Mouse (Mus musculus) frontal cortex, postnatal 36 days (tissue): ENCODE data around the gene Trim60.
A peak's percentile ranks its signal among the peaks of the same experiment; 100 is the strongest.
"Not testable (repeated sequence)": the region's sequence is repeated elsewhere in the genome, so short reads cannot be mapped to it uniquely, and the experiment has no call there.

Source experiments
- DNase-seq, 2 experiments: peaks; one replicate each; pipeline ENCODE4 v3.0.0; 2022; ENCODE audit warnings: low spot score in 2 of 2

Gene Trim60

DNA sequence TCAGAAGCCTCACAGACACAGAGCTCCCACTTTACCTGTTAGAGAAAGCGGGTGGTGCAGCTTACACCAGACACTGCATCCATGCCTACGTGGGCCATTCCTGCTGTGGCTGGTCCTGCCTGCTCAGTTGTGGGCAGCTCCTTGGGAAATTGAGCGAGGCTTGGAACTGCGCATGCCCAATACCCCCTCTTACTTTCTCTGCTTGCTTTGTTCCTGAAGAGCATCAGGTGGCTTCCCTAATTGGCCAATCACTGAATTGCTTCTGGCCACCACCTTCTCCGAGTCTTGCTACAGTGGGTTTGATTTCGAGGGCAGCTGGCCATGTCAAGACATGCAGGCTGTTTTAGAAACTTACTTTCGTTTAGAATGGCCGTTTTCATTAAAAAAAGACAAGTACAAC, at the start of gene Trim60, which contains the start of gene Trim61:
Gene Trim60 (minus strand): TSS at position 162 of the 400 bp plus-strand sequence.
Gene Trim61 (minus strand): TSS at position 101 of the 400 bp plus-strand sequence.
- no peak for DNase-seq

DNA sequence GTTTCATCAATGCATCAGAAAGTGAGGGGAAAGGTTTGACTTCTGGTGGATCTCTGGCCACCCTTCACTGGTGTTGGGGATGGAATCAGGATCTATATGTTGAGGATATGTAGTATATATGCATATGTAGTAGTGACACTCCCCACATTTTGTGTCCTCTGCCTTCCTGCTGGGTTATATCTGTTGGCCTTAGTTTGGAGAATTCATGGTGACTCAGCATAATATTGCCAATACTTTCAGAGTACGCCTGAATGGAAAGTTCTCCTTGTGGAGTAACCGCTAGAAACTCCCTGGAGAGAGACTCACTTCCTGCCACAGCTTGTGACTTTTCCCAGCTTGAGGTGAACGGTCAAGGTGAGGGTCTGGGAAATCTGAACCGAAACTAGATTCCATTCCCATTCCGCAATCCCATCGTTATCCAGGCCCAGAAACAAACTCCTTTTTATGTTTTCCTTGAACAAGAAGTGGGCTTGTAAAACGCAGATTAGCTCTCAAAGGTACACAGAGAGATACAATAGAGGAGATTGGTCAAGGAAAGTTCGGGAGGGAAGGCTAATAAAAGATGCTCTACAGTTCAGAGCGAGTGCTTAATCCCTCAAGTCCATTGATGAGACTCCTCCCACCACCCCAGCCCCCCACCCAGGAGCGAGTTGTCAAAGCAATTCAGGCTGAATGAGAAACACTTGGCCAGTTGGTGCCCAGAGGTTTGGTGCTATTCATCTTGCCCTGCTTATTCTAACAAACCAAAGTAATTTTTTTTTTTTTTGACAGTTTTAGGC, 49.5 kb upstream of the Trim60 start:
- DNase-seq, result no peak

DNA sequence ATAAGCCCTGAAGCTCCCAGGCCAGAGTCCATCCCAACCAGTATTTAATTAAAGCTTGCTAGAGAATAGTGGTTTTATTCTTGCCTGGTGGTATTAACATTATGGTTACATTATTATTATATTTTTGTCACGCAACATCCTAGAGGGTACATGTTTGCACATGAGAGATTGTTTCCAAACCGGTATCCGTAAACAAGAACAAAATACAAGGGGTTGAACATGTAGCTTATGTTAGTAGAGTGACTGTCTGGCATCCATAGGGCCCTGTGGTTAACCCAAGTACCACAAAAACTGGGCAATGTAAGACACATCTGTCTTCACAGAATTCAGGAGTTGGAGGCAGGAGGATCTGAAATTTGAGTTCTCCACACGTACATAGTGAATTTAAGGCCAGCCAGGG, 48.6 kb upstream of the Trim60 start:
- DNase-seq, result no peak

- DNase-seq, result no peak
These were observed 47.2 kb upstream of the Trim60 start for GRCm38 (mm10) chr8:65065622-65066021.

- DNase-seq, result no peak
These were observed 45.7 kb upstream of the Trim60 start for GRCm38 (mm10) chr8:65064071-65064470.

GRCm38 (mm10) chr8:65062195-65062594, 43.8 kb upstream of the Trim60 start:
- no peak for DNase-seq

GRCm38 (mm10) chr8:65056722-65057121, 38.3 kb upstream of the Trim60 start:
- no peak for DNase-seq

- DNase-seq, result no peak
These were observed 35.6 kb upstream of the Trim60 start for GRCm38 (mm10) chr8:65053968-65054367.

DNA sequence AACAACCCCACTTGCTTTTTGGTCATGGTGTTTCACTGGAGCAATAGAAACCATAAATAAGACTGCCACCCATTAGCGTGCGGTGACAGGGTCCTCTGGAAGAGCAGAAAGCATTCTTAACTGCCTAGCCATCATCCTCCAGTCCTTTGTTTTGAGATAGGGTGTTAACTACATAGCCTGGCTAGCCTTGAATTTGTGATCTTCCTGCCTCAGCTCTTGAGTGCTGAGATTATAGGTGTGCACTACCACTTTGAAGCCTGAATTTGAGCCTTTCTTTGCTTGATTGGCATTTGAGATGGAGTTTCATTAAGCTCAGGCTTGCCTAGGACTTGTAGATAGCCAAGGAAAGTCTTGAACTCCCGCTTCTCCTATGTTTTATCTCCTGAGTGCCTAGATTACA, 35.2 kb upstream of the Trim60 start:
- DNase-seq, result no peak

DNA sequence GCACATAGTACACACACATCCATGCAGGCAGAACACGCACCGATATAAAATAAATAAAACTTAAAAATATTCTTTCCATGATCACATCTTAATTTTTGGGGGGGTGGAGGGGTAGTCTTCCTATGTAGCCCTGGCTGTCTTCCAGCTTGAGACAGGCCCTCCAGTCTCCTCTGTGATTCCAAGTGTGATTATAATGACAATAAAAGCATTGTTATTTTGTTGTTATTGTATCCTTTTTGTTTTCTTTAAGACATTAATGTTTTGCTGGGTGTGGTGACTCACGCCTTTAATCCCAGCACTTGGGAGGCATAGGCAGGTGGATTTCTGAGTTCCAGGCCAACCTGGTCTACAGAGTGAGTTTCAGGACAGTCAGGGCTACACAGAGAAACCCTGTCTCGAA, 29.4 kb upstream of the Trim60 start:
- DNase-seq, result no peak

GRCm38 (mm10) chr8:65047193-65047592, 28.8 kb upstream of the Trim60 start:
- no peak for DNase-seq

DNA sequence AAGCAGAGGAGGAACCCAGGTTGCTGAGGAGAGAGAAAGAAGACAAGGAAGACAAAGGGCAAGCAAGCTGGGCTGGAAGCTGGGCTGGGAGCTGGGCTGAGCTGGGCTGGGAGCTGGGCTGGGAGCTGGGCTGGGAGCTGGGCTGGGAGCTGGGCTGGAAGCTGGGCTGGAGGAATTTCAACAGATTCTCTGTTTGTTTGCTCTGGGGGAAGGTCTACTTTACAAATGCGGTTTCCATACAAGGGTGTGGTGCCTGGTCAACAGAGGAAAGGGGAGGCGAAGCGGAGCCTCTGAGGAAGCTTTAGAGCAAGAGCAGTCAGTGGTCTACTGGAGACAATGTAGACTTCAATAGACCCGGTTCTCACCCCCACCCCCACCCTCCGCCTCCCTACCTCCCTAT, 28.2 kb upstream of the Trim60 start:
- DNase-seq, result no peak

DNA sequence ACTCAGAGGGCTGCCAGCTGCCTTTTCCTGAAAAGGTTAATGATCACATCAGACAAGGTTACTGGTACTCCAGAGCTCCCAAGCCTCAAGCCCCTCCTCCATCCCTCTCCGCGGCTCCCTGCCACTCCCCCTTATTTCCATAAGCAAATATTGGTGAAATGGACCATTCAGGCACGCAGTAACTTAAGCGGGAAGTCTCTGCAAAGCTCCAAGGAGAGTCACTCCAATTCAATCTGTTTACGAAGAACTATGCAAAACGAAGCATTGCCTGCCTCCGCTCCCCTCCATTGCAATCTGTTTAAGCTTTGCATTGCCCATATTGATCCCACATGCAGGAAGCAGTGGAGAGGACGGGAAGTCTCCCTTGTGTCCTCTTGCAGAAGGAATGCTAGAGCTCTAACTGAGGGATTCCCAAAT, 18.7 kb upstream of the Trim60 start, which contains the start of gene Apela:
Gene Apela (minus strand): TSS at position 220 of the 417 bp plus-strand sequence.
- DNase-seq, result peak in 1 of 2 experiments; percentile 6

DNA sequence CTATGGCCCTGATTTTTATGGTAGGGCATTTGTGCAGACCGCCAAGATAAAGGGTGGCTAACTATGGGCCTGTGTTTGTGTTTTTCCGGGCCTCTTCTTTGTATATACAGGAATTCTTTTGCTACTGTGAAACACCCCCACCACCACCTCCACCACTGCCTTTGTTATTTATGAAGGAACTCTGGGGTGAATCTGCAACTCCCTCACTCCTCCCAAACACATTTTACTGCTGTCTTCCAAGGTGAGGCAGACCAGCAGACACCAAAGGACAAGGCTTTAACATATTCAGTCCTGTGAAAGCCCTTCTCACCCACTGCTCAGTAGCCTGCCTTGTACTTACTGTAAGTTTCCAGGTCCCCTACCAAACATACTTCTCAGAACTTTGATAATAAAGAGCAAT, 15.8 kb upstream of the Trim60 start:
- no peak for DNase-seq

GRCm38 (mm10) chr8:65033056-65033455, 14.7 kb upstream of the Trim60 start:
- no peak for DNase-seq

DNA sequence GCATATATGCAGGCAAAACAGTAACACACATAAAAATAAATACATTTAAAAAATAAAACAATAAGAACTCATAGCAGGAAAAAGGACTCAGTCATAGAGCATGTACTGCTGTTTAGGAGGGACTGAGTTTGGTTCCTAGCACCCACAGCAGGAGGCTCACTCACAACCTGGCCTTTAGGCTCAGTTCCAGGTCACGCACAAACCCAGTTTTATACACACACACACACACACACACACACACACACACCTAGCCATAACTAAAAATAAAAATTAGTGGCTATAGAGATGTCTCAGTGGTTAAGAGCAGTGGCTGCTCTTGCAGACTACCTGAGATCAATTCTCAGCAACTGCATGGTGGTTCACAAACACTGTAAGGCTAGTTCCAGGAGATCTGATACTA, 13.7 kb upstream of the Trim60 start:
- no peak for DNase-seq

- DNase-seq, result no peak
These were observed 12.5 kb upstream of the Trim60 start for GRCm38 (mm10) chr8:65030735-65031485.

DNA sequence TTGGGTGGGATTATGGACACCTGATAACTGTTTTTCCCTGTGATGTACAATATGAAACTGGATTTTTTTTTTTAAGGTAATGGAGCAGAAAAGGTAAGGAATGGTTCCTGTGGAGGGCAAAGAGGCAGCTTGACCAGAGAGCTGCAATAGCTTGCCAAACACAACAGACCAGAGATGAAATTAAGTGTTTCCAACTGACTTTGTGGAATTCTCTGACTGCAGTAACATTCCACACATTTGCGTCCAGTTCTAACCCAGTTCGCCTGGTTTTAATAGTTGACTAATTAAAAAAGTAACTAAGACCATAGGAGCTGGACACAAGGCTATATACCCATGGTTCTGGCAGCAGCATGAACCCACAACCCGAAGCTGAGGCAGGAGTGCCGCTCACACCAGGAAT, 11.4 kb upstream of the Trim60 start:
- DNase-seq, result no peak

- no peak for DNase-seq
These were observed 10.7 kb upstream of the Trim60 start for GRCm38 (mm10) chr8:65028959-65029686.

- peak; percentile 69 to 86 for DNase-seq
These were observed 4.1 kb upstream of the Trim60 start for GRCm38 (mm10) chr8:65022485-65022884.

DNA sequence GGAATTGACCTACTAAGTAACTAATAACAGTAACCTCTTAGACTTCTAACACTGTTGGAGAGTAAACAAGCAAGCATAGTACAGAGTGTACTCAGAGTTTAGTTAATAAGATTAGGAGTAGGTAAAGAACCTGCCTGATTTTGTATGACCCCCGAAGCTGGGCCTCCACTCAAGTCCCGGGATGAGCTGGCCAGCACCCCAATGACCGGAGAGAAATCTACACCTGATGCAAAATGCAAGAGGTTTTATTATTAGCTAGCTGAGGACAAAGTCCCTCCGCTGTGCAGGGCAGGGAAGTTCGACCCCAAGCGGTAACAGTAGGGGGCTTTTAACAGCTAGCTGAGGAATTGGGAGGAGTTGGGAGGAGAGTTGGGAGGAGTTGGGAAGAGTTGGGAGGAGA, 10.8 kb downstream of the Trim60 start:
- DNase-seq, result not testable (repeated sequence)

DNA sequence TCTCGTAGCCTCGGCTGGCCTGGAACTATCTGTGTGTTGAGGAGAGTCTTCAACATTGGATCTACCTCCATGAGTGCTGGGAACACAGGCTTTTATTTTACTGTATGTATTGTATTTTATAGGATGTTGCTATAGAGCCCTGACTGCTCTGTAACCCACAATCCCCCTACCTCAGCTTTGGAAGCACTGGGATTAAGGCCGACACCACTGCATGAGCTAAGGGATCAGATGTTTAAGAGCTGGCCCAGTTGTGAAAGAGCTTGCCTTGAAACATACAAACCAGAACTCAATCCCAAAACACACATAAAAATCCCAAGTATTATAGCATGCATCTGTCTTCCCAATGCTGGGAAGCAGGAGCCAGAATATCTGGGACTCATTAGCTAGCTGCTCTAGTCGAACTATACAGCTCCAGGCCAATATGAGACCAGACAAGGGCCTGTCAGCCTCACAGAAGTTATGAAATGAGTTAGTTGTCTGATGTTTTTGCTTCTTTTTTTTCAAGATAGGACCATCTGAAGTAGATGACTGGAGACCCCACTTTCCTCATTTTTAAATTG, 19.5 kb downstream of the Trim60 start:
- no peak for DNase-seq
